Mouse (Mus musculus) inflammation-experienced regulatory T-cells, adult 6 months (primary cell): ENCODE results near the gene Fam53b. TPM values are rescaled to one million over a fixed set of nuclear protein-coding genes. Genes with fewer than 3 reads are reported as not detected.

Experiments used
- ATAC-seq: one replicate; pipeline ENCODE4 v1.8.0; 2017
- polyA plus RNA-seq, 3 experiments: library from polyadenylated mRNA; unstranded; fragments of 100-300 nt; shearing (Covaris generic); gene quantifications; one replicate each; pipeline ENCODE4 v1.2.1; 2017

Gene Fam53b
- polyA plus RNA-seq, 3 experiments from 2014 or later = 53.1 to 85.7 (median 80.7) TPM

- ATAC-seq = peak; percentile 51
These were observed 26.0 kb downstream of the Fam53b start for GRCm38 (mm10) chr7:132787496-132788190.

GRCm38 (mm10) chr7:132787022-132787421 lies 26.7 kb downstream of the Fam53b start:
- ATAC-seq = no peak

GRCm38 (mm10) chr7:132786522-132786921 lies 27.2 kb downstream of the Fam53b start:
- peak; percentile 28 for ATAC-seq

- ATAC-seq = no peak
These were observed 27.7 kb downstream of the Fam53b start for GRCm38 (mm10) chr7:132786011-132786410.

DNA sequence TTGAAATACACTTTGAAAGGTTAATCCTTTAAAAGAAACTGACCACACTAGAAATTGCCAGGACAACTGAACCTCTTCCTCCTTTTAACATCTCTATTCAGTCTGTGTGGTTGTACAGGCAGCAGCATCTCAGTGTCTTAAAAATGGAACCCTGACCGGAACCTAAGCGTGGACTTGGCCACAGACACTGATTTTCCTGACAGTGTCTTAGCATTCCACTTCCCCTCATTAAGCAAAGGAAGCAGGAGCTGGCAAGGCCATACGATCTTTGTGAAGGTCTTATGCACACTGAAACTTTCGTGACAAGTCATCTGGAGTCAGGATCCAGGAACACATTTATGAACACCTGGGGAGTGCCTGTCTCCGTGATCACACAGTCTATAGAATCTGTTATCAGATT lies 29.6 kb downstream of the Fam53b start:
- no peak for ATAC-seq

- no peak for ATAC-seq
These were observed 31.8 kb downstream of the Fam53b start for GRCm38 (mm10) chr7:132781850-132782249.

- no peak for ATAC-seq
These were observed 32.4 kb downstream of the Fam53b start for GRCm38 (mm10) chr7:132781130-132781814.

DNA sequence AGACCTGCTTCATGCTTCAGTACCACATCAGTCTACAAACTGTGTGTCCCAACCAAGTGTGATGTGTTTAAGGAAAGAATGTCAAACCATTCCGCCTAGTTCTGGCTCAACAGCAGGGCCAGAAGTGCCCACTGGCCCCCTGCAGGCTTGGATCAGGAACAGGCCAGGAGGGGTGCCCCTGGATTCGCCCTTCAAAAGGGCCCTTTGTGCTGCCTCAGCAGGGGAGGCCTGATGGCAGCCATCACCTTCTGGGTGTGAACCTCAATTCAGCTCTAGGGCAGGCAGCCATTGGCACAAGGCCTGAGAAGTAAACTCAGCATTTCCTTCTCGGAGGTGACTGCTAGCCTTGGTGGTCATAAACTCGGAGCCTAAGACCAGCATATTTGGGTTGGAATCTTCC lies 33.1 kb downstream of the Fam53b start:
- no peak for ATAC-seq

- ATAC-seq = no peak
These were observed 35.1 kb downstream of the Fam53b start for GRCm38 (mm10) chr7:132778630-132779029.

DNA sequence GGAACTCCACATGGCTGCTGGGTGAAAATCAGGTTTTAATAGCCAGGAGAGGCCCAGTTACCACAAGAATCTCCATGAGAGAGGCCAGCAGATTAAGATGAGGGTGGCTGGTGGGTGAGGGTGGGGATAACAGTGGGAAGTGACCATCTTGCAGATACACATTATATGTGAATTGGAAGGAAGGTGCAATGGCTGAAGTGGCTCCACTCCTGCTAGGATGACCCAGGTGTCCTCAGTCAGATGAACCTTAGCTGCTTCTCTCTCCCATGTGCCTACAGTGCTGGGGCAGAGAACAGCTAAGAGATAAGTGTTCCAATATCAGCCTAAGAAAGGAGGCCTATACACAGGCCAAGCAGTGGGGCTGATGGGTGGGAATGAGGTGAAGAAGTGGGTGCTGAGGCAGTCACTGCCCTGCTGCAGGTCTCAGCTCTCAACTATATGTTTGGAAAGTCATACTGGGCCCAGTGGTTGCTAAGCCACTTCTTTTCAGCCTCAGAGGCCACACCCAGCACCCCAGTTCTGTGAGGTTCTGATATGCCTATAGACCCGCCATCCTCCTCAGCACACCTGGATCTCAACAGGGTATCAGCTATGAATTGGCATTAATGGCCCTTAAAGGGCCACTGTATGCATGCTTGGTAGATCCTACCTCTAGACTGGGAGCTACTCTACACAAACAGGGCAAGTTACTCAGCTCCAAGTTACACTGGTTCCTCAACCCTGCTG lies 35.8 kb downstream of the Fam53b start:
- no peak for ATAC-seq

- no peak for ATAC-seq
These were observed 36.6 kb downstream of the Fam53b start for GRCm38 (mm10) chr7:132777117-132777516.

- ATAC-seq = no peak
These were observed 37.2 kb downstream of the Fam53b start for GRCm38 (mm10) chr7:132776338-132777111.

DNA sequence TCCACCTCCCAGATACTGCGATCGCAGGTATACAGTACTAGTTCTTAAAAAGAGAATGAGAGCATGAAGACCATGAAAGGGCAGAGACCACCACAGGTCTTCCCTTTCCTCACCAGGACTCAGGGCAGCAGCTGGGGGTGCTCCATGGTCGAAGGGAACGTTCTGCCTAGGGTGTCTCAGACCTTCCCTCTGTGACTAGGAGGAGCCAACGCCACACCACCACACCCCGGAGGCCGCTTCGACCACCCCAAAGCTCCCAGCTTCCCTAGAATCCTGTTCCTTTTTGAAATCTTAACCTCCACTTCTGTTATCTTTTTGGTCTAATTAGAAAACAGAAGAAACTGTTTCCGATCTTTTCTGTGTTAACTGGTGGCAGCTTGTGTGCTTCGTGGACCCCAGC lies 37.8 kb downstream of the Fam53b start:
- ATAC-seq = no peak

DNA sequence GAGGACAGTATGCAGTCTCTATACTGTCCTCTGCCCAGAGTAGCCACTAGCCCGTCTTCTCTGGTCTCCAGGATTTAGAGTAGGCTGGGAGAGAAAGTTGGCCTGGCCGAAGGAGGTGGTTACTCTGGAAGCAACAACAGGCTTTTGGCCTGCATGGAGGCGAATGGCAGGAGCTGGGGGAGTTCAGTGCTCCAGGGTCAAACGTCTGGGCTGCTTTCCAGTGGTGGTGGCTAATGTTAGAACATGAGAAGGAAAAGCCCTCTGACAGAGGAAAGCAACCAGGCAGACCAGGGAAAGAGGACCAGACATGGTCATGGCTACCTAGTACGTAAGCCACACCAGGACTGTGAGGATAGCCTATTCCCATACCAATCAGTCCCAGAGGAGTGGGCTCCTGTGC lies 38.4 kb downstream of the Fam53b start:
- ATAC-seq = no peak

DNA sequence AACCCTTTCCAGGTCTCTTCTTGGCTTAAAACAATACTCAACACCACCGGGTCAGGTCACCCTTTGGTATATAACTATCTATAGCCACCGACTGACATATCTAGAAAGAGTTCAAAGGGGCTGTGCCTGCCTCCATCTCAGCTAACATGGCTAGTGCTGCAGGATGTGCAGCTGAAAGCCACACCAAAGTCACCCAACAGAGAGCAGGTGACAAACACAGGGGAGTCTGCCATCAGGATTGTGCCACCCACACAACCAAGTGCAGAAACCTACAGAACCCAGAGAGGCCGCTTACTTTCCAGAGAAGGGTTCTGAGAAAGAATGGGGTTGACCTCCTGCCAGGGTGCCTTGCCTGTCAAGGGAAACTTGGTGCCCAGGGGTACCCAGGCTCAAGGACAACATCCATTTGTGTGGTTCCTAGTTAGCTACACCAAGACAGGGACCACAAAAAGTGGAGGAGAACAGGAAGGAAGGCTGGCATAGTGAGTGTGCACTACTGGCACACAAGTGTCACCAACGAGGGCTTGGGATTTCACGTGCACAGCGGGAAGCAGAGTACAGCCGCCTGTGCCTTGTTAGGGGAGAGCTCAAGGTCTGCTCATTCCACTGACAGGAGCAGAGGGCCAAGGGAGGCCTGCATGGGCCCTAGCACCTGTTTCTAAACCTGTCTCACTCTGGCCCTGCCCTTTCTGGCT lies 40.5 kb downstream of the Fam53b start:
- peak; percentile 71 for ATAC-seq

DNA sequence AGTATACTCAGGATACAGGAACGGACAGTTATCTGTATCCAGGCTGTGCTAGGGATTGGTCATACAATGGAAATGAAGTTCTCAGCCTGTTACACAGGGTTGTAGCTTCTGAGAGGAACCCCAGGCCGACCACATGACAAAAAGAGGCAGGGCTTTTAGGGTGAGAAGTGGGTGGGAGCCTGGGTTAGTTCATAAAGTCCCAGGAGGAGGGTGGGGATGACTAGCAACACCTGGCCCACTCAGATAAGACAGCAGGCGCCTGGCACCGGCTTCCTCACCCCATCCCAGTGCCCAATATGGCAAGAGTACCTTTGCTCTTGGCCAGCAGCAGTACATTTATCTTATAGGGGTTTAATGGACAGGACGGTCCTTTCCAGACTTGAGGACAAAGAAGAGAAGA lies 41.2 kb downstream of the Fam53b start:
- no peak for ATAC-seq

DNA sequence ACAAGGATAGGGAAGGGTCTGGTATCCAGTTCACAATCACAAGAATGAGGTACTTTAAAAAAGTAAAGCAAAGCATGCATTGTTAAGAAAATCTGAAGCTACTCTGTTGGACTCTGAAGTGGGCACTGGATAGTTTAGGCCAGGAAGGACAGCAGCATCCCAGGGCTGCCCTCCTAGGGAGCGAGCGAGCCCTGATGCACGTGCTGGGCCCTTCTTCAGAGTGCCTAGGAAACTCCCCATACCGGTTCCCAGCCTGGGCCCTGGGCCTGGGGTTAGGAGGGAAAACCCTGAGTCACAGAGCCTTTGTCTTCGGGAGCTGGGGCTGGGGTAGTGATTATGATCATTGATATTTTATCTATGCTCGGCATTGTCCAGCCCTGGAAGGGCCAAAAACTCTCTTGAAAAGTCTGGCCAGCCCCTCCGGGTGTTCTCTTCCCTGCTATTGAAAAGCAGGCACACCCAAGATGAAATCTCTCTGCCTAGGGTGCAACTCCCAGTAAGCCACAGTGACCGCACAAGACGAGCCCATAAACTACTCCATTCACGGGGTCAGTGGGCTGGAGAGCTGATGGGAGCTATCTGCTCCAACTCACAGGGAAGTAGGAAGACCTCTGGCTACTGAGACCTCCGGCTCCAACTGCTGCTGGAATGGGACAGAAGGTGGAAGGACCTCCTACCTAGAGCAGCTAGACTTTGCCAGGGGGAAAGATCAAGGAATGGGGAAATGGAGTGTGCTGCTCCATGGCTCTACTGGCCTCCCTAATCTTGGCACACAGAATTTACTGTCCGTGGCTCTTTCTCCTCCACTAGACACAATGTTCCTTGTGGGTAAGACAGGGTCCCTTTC lies 45.0 kb downstream of the Fam53b start:
- no peak for ATAC-seq

GRCm38 (mm10) chr7:132767999-132768370 lies 45.7 kb downstream of the Fam53b start:
- peak; percentile 57 for ATAC-seq

DNA sequence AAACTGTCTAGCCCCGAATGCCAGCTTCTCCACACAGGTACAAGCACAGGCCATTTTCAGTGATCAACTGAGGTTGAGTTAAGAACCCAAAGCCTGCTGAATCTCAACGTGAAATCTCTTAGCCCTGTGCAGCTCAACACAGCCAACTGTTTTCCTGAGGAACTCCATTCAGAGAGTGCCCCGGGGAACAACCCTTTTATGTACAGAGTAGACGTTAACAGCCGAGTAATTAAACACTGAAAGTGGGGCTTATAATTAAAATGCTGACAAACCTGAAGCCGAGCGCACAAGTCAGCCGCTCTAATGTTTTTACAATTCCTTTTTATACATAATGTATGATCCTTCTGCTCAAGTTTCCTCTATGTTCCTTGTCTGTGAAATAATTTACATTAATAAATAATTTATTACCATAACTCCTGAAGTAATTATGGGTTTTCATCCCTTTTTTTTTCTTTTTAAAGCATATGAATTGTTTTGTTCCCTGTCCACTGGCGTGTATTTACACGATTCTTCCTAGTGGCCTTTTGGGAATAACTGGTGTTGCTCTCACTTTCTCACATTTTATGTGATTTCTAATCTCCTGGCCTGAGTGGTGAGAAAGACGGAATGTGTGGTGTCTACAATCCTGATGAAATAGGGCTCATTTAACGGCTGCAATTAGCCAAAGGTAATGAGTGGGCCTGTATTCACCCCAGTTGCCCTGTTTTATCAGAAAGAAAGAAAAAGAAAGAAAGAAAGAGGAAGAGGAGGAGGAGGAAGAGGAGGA lies 46.3 kb downstream of the Fam53b start:
- no peak for ATAC-seq

DNA sequence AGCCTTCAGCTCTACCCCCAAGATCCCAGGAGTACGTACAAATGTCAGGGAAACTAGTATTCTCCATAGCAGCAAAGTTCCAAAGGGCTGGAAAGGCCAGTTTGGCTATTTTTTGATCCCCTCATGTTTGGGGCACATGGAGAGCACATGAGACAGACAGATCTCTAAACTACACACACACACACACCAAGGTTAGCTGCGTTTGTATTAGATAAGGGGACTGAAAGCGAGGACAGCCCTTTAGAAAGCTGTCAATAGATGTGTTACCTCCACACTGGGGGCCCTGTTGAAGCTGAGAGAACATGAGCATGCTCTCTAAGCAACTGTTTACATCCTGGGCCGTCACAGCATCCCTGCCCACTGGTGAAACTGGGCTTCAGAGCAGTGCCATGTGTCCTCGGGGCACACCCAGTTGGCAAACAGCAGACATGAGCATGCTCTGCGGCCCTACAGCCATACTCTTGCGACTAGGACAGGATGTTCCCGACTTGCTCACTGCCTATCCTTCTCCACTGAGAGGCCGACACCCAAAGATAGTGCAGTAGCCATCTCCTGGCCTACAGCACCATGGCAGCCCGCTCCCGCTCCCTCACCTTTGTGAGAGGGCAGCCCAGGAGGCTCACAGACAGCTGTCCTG lies 47.3 kb downstream of the Fam53b start:
- ATAC-seq = no peak
